In genomic region chr1:165388716-165389115, GRCm38 (mm10) we compare ENCODE assay signal across 8 mouse cellular contexts.
DNase-seq lines count a peak whose midpoint lies in the region; ATAC-seq and TF ChIP-seq lines count a peak whose summit lies in the region.
"Had no signal": no experiment of that assay in that cellular context is flagged by ENCODE, and none has a peak within 500 bp of the region (broad histone marks: within the 10 kb centered on the region; RNA-seq: fewer than 3 reads in every experiment).

No protein-coding gene starts in this region.

- intact Hi-C loops in left cerebral cortex, adult 2 months (cut with DNase I) = loop anchor here (2.0 kb wide), 1 partner anchor 70 kb away; no protein-coding TSS in a partner anchor
- intact Hi-C loops in left cerebral cortex, postnatal 4 days (cut with DNase I) = no loop called here
- intact Hi-C loops in gastrocnemius, postnatal 36 days (cut with DNase I) = loop anchor here (10.0 kb wide), 1 partner anchor 116 kb away; no protein-coding TSS in a partner anchor

- ATAC-seq in liver, postnatal 0 days = peak; percentile 53; the same call in 1 of the 2 replicates

- no peak for TF ChIP-seq EP300 in liver, postnatal 0 days (IDR thresholded peaks at IDR 0.05; ENCODE audit: low read depth)

- TF ChIP-seq CTCF in left cerebral cortex, adult 2 months (IDR thresholded peaks at IDR 0.05) = peak; percentile 47
- TF ChIP-seq CTCF in cortical plate, adult 2 months (IDR thresholded peaks at IDR 0.05; ENCODE audit: extremely low read depth, insufficient read depth, low read length) = 0 out of 2 replicates have a peak, but pooled peaks have one; percentile 30
- TF ChIP-seq CTCF in liver, postnatal 0 days (IDR thresholded peaks at IDR 0.05; ENCODE audit: low read depth) = peak; percentile 59

- WGBS in liver, postnatal 0 days (ENCODE audit: insufficient replicate concordance) = 83% methylated on average over 5 of the region's 5 CpGs

- no peak overlapping the region for H3K4me3 ChIP-seq in left cerebral cortex, adult 2 months
- no peak overlapping the region for H3K4me3 ChIP-seq in cortical plate, adult 2 months (ENCODE audit: insufficient read depth, low read length)
- no peak overlapping the region for H3K4me3 ChIP-seq in liver, postnatal 0 days (ENCODE audit: low read depth, low read length)
- H3K4me3 ChIP-seq: megakaryocyte, embryonic 14.5 days had no signal

- no peak overlapping the region for H3K27ac ChIP-seq in left cerebral cortex, adult 2 months
- no peak overlapping the region for H3K27ac ChIP-seq in cortical plate, adult 2 months (ENCODE audit: insufficient read depth, low read length)
- H3K27ac ChIP-seq in liver, postnatal 0 days (ENCODE audit: low read depth) = no peak overlapping the region

- no peaks in the 10 kb centered on the region for H3K9me3 ChIP-seq in liver, postnatal 0 days (ENCODE audit: low read length)
- H3K9me3 ChIP-seq: megakaryocyte, embryonic 14.5 days had no signal

- H3K4me2 ChIP-seq in liver, postnatal 0 days (ENCODE audit: low read depth, low read length) = no peak overlapping the region

- H3K4me1 ChIP-seq in cortical plate, adult 2 months (ENCODE audit: control insufficient read depth, insufficient read depth, low read length) = no peaks in the 10 kb centered on the region
- no peaks in the 10 kb centered on the region; the same call in 1 of the 2 replicates for H3K4me1 ChIP-seq in liver, postnatal 0 days (ENCODE audit: insufficient read depth)

- peaks cover 24% of the 10 kb centered on the region for H3K36me3 ChIP-seq in liver, postnatal 0 days (replicated peaks; ENCODE audit: insufficient read depth, low read length)

- no peak for TF ChIP-seq POLR2A in cortical plate, adult 2 months (IDR thresholded peaks at IDR 0.05; ENCODE audit: extremely low read depth, insufficient read depth, low read length)

- no peak for DNase-seq in left cerebral cortex, adult 2 months (ENCODE audit: extremely low spot score in 1 of 2, low spot score in 2 of 2)
- DNase-seq in left cerebral cortex, postnatal 4 days = no peak
- peak; percentile 61 for DNase-seq in adipocyte (ENCODE audit: low spot score)
- DNase-seq in liver, postnatal 0 days = no peak
- DNase-seq in spleen, postnatal 14 days (ENCODE audit: low spot score in 2 of 2) = no peak
- no peak for DNase-seq in gastrocnemius, postnatal 36 days

- no peak overlapping the region for H3K9ac ChIP-seq in liver, postnatal 0 days (replicated peaks)

- no peaks in the 10 kb centered on the region for H3K27me3 ChIP-seq in liver, postnatal 0 days (ENCODE audit: insufficient read depth, low read length)
- H3K27me3 ChIP-seq: megakaryocyte, embryonic 14.5 days had no signal
